Mouse (Mus musculus) forebrain, postnatal 0 days (tissue): ENCODE results near the gene Acbd6. TPM values are rescaled to one million over a fixed set of nuclear protein-coding genes. Genes with fewer than 3 reads are reported as not detected.
A peak's percentile ranks its signal among the peaks of the same experiment; 100 is the strongest.

Experiments
- ATAC-seq: fragments of 200-750 bp; cut with Nextera tagmentation; 2 replicates; pipeline ENCODE4 v1.8.0; 2017; ENCODE audit warnings: mild to moderate bottlenecking, moderate library complexity
- DNase-seq: peaks from one replicate; pipeline ENCODE4 v3.0.0-alpha.2; 2015
- H3K27ac ChIP-seq: fragments of 300-500 bp; sonication (generic); 2 replicates; pipeline ENCODE4 v1.5.1; 2014; ENCODE audit warnings: low read depth, mild to moderate bottlenecking, antibody characterized with exemption, low read length, moderate library complexity, mixed read lengths
- H3K27me3 ChIP-seq: fragments of 300-500 bp; sonication (generic); 2 replicates; pipeline ENCODE4 v1.6.1; 2014; ENCODE audit warnings: mild to moderate bottlenecking, low read length, mixed read lengths; ENCODE audit not compliant: insufficient read depth
- H3K36me3 ChIP-seq: fragments of 300-500 bp; sonication (generic); 2 replicates; pipeline ENCODE4 v1.6.1; 2014; ENCODE audit warnings: mild to moderate bottlenecking, moderate library complexity; ENCODE audit not compliant: insufficient read depth
- H3K4me1 ChIP-seq: fragments of 300-500 bp; sonication (generic); 2 replicates; pipeline ENCODE4 v1.6.1; 2014; ENCODE audit warnings: antibody characterized with exemption; ENCODE audit not compliant: insufficient read depth
- H3K4me2 ChIP-seq: fragments of 300-500 bp; sonication (generic); 2 replicates; pipeline ENCODE4 v1.6.1; 2014; ENCODE audit warnings: low read depth, mild to moderate bottlenecking, moderate library complexity
- H3K4me3 ChIP-seq: fragments of 300-500 bp; sonication (generic); 2 replicates; pipeline ENCODE4 v1.5.1; 2014; ENCODE audit warnings: low read depth, low read length, mixed read lengths
- H3K9ac ChIP-seq: fragments of 300-500 bp; sonication (generic); 2 replicates; pipeline ENCODE4 v1.6.1; 2014; ENCODE audit warnings: mild to moderate bottlenecking
- H3K9me3 ChIP-seq: fragments of 300-500 bp; sonication (generic); 2 replicates; pipeline ENCODE4 v1.6.1; 2016; ENCODE audit warnings: low read length
- CTCF ChIP-seq: sonication (generic); IDR thresholded peaks from 2 replicates; pipeline ENCODE4 v1.5.1; 2016; ENCODE audit warnings: antibody characterized with exemption, control low read depth, low read depth
- WGBS: fragments of 180-500 bp; shearing (Covaris S2); extraction: QIAGEN DNeasy Blood & Tissue Kit; methylation state at CpG from one replicate; pipeline ENCODE4 v1.1.7; 2014; 5-methylcytosine and 5-hydroxymethylcytosine counted together
- polyA plus RNA-seq: library from polyadenylated mRNA; unstranded; fragments of >200 nt; fragmentation: Nextera tagmentation; extraction: Ambion mirVana; gene quantifications from 2 replicates; pipeline ENCODE4 v1.2.1, GENCODE M21; 2015
- total RNA-seq: library from RNA; depleted of rRNA; stranded (reverse); fragments of >200 nt; gene quantifications from 2 replicates; pipeline ENCODE4 v1.2.3, GENCODE M21; 2014

Gene Acbd6
- total and polyA plus RNA-seq, 2 experiments from 2014 or later = 114 to 143 TPM

GRCm38 (mm10) chr1:155577316-155577715, 19.4 kb downstream of the Acbd6 start:
- Histone ChIP-seq H3K27me3 (no peaks in the 10 kb centered on the region), H3K27ac (no peak overlapping the region), H3K9ac (no peak overlapping the region), H3K4me2 (no peak overlapping the region), H3K9me3 (no peaks in the 10 kb centered on the region), H3K4me3 (no peak overlapping the region), H3K4me1 (no peaks in the 10 kb centered on the region), H3K36me3 (peaks cover 9% of the 10 kb centered on the region; the same call in 1 of the 2 replicates)
- no peak for DNase-seq
- 75% methylated on average over 2 of the region's 2 CpGs for WGBS
- no peak for TF ChIP-seq CTCF
- no peak for ATAC-seq

GRCm38 (mm10) chr1:155587961-155588360, 30.0 kb downstream of the Acbd6 start:
- 56% methylated on average over 2 of the region's 2 CpGs for WGBS
- TF ChIP-seq CTCF = no peak

DNA sequence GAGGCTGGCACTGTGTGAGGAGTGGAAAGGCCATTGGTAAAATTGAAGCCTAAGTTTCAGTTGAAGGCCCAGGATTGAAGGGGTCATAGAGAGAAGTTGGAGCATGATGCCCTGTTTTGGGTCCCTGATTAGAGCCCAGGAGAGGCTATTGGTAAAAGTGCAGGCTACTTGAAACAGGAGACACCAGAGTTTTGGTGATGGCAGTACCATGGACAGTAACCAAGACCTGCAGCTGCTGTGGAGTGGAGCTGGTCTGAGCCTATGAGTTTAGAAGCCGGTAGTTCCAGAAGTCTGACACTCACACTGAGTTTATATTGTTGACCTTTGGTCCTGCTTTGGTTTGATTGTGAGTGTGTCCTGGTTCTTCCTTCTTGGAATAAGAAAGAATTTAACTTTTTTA, 36.2 kb downstream of the Acbd6 start:
- Histone ChIP-seq H3K36me3 (no peaks in the 10 kb centered on the region), H3K4me1 (no peaks in the 10 kb centered on the region), H3K9me3 (no peaks in the 10 kb centered on the region), H3K4me2 (no peak overlapping the region), H3K9ac (no peak overlapping the region), H3K4me3 (no peak overlapping the region), H3K27me3 (no peaks in the 10 kb centered on the region), H3K27ac (no peak overlapping the region)
- 79% methylated on average over 1 of the region's 1 CpGs for WGBS
- no peak for DNase-seq
- ATAC-seq = no peak
- no peak for TF ChIP-seq CTCF

More at GRCm38 (mm10) chr1:155587961-155588360, 30.0 kb downstream of the Acbd6 start:
- Histone ChIP-seq H3K27me3 (no peaks in the 10 kb centered on the region), H3K4me3 (no peak overlapping the region), H3K4me1 (no peaks in the 10 kb centered on the region), H3K27ac (no peak overlapping the region), H3K4me2 (no peak overlapping the region), H3K9ac (no peak overlapping the region), H3K36me3 (no peaks in the 10 kb centered on the region), H3K9me3 (no peaks in the 10 kb centered on the region)
- no peak for DNase-seq
- no peak for ATAC-seq

DNA sequence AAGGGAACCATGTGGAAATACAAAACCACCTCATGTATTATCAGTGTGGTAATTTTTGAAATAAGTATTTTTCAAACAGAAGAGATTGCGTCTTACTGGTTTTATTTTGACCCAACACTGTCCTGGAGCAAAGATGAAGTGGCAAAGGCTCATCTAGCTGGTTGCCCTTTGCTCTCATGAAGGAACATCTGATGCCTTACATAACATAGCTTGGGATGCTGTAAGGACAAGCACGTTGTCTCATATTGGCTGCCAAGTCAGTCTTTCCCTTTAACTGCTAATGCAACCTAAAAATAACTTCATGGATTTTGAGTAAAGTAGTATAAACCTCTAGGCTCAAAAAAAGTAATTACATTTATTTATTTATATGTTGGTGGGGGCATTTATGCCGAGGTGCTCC, 38.7 kb downstream of the Acbd6 start:
- DNase-seq = no peak
- Histone ChIP-seq H3K9ac (no peak overlapping the region), H3K4me1 (no peaks in the 10 kb centered on the region), H3K9me3 (no peaks in the 10 kb centered on the region), H3K4me2 (no peak overlapping the region), H3K36me3 (no peaks in the 10 kb centered on the region), H3K27me3 (no peaks in the 10 kb centered on the region), H3K27ac (no peak overlapping the region), H3K4me3 (no peak overlapping the region)
- no peak for TF ChIP-seq CTCF
- no peak for ATAC-seq
- 93% methylated on average over 3 of the region's 3 CpGs for WGBS

DNA sequence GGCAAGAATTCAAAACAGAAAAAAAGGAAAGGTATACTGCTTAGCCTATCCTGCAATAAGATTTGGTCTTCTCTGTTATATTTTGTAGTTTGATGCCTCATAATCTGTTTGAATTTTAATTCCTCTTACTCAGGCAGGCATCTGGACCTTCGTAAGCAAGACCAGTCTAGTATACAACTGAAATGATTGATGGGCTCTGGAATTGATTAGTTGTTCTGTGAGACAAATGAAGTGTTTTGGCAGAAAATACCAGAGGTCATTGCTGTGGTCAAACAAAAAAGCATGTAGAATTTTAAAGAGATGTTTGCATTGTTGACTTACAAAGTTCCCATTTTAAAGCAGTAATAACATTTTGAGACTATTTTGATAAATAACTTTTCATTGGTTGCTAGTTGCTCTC, 46.8 kb downstream of the Acbd6 start:
- H3K4me2 ChIP-seq = no peak overlapping the region
- ATAC-seq = no peak
- H3K4me3 ChIP-seq = no peak overlapping the region
- WGBS = 43% methylated on average over 1 of the region's 1 CpGs
- no peaks in the 10 kb centered on the region for H3K4me1 ChIP-seq
- H3K27me3 ChIP-seq = no peaks in the 10 kb centered on the region
- DNase-seq = no peak
- H3K9me3 ChIP-seq = no peaks in the 10 kb centered on the region
- no peak overlapping the region for H3K9ac ChIP-seq
- TF ChIP-seq CTCF = no peak
- H3K36me3 ChIP-seq = no peaks in the 10 kb centered on the region
- no peak overlapping the region for H3K27ac ChIP-seq

DNA sequence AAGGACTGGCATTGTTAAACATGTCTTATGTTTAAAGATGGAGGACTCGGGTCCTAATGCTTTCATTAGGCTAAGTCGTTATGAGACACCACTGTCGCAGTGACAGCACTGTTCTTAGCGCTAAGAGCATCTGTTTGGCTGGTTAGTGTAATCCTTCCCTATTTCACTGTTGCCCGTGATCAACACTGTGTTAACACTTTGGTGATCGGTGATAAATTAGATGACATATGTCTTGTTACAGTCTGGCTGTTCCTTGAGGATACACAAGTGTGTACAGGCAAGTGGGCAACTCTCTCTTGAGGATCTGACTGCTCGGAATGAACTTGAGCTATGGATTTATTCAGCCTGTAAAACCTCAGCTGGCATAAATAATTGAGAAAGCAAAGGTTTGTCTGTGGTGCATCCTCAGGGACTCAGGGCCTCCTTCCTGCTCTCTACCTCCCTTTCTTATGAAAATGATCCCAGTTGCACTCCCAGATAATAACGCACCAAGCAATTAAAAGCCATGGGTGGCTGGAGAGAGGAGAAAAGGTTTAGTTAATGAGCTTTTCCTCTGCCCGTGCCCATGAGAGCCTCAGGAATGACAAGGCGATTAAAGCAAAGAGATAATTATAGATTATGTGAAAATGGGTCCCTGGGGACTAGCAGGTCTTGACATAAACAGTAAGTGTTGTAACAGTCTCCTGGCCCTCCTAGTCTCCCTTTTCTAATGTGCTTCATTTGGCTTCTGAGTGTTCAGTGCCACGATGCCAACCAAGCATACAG, 47.7 kb downstream of the Acbd6 start:
- DNase-seq (peak; percentile 13), ATAC-seq (peak; percentile 71)
- no peaks in the 10 kb centered on the region for H3K36me3 ChIP-seq
- no peak for TF ChIP-seq CTCF
- no peaks in the 10 kb centered on the region for H3K27me3 ChIP-seq
- no peak overlapping the region for H3K9ac ChIP-seq
- no peak overlapping the region for H3K4me2 ChIP-seq
- 9% methylated on average over 11 of the region's 11 CpGs for WGBS
- H3K9me3 ChIP-seq = no peaks in the 10 kb centered on the region
- H3K27ac ChIP-seq = no peak overlapping the region
- H3K4me1 ChIP-seq = no peaks in the 10 kb centered on the region
- no peak overlapping the region for H3K4me3 ChIP-seq

- no peaks in the 10 kb centered on the region for H3K9me3 ChIP-seq
- H3K27ac ChIP-seq = no peak overlapping the region
- H3K4me1 ChIP-seq = no peaks in the 10 kb centered on the region
- 23% methylated on average over 8 of the region's 8 CpGs for WGBS
- H3K27me3 ChIP-seq = no peaks in the 10 kb centered on the region
- H3K4me2 ChIP-seq = no peak overlapping the region
- ATAC-seq (peak; percentile 32; the same call in 1 of the 2 replicates), DNase-seq (no peak)
- H3K9ac ChIP-seq = no peak overlapping the region
- no peak for TF ChIP-seq CTCF
- H3K36me3 ChIP-seq = no peaks in the 10 kb centered on the region
- H3K4me3 ChIP-seq = no peak overlapping the region
Observed at GRCm38 (mm10) chr1:155606156-155606531, 48.2 kb downstream of the Acbd6 start.
